Mouse (Mus musculus) cerebellum, adult 8-10 months (tissue): ENCODE data around the gene Klhl26.
A peak's percentile ranks its signal among the peaks of the same experiment; 100 is the strongest.

Source experiments
- DNase-seq: peaks from one replicate; pipeline ENCODE4 v3.0.0; 2022

Klhl26 gene

GRCm38 (mm10) chr8:70469295-70469916 lies 7.4 kb downstream of the Klhl26 start:
- DNase-seq: no peak

DNA sequence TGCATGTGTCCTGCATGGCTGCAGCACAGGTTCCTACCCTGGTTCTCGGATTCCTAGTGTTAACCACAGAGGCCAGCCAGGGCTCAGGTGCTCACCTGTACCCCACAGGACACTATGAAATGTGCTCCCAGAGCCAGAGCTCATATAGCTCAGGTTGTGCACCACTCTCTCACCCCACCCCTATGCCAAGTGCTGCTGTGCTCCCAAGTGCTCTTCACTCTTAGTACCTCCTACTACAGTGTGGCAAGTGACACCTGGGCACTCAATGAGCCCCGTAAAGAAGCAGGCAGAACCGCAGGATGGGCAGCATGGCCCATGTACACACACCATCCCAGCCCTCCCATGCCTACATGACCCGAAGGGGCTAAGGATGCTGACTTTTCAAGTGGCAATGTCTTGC lies 8.0 kb downstream of the Klhl26 start:
- DNase-seq: no peak

GRCm38 (mm10) chr8:70467907-70468306 lies 8.9 kb downstream of the Klhl26 start:
- DNase-seq: no peak

- DNase-seq: no peak
Measured at GRCm38 (mm10) chr8:70467229-70467725, 9.5 kb downstream of the Klhl26 start.

GRCm38 (mm10) chr8:70466771-70467170 lies 10.0 kb downstream of the Klhl26 start:
- DNase-seq: no peak

GRCm38 (mm10) chr8:70466305-70466704 lies 10.5 kb downstream of the Klhl26 start:
- no peak for DNase-seq

GRCm38 (mm10) chr8:70465701-70466100 lies 11.1 kb downstream of the Klhl26 start:
- no peak for DNase-seq

- DNase-seq: no peak
Measured at GRCm38 (mm10) chr8:70464162-70464561, 12.6 kb downstream of the Klhl26 start.

GRCm38 (mm10) chr8:70463306-70463705 lies 13.5 kb downstream of the Klhl26 start:
- no peak for DNase-seq

DNA sequence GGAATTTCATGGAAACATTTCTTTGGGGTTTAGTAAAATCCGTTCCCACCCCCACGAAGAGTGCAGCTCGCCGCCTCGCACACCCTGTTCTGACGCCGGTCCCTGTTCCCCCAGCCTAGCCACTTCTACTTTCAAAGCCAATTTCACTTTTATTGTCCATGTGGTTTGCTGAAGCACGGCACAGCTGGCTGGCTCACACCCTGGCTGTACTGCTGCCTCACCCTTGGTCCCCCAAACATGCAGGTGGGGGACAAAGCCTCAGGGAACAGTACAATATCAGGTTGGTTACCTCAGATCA lies 14.3 kb downstream of the Klhl26 start:
- DNase-seq: no peak

GRCm38 (mm10) chr8:70461765-70462515 lies 14.8 kb downstream of the Klhl26 start:
- no peak for DNase-seq

DNA sequence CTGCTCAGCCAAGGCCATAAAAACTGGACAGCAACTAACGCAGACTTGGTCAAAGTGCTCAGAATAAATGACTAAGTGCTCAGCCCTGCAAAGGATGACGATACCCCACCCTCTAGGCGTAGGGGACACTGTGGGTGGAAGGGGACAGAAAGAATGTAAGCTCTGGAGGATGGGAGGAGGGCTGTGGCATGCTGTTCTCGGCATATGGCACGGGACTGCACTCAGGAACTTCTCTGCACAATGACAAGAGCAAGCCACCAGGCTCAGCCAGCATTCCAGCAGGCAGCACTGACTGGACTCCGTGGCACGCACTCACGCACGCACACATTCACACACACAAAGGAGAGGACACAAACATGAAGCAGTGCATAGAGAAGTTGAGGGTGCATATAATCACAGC lies 16.2 kb downstream of the Klhl26 start:
- DNase-seq: peak; percentile 56

GRCm38 (mm10) chr8:70460199-70460598 lies 16.6 kb downstream of the Klhl26 start:
- no peak for DNase-seq

GRCm38 (mm10) chr8:70459636-70460035 lies 17.1 kb downstream of the Klhl26 start:
- no peak for DNase-seq

- DNase-seq: no peak
Measured at GRCm38 (mm10) chr8:70458462-70458861, 18.3 kb downstream of the Klhl26 start.

- DNase-seq: no peak
Measured at GRCm38 (mm10) chr8:70457882-70458281, 18.9 kb downstream of the Klhl26 start.

DNA sequence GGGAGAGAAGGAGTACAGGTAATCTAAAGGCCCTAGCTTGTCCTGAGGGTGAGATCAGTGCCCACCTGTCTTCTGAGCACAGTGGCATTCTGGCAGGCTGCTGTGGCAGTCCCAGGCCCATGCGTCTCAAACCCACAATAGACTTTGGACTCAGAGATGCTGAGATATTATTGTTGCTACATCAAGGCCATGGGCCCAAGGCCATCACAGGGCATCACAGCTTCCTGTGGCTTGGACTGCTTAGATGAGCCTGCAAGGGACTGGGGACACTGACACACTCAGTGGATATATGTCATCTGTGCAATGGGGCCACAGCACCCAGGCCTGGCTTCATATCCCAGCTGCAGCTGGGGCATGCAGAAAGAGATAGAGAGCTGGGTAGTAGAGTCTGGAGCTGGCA lies 19.8 kb downstream of the Klhl26 start:
- DNase-seq: no peak

GRCm38 (mm10) chr8:70453852-70454251 lies 22.9 kb downstream of the Klhl26 start:
- DNase-seq: no peak

GRCm38 (mm10) chr8:70452196-70452966 lies 24.4 kb downstream of the Klhl26 start:
- DNase-seq: no peak

DNA sequence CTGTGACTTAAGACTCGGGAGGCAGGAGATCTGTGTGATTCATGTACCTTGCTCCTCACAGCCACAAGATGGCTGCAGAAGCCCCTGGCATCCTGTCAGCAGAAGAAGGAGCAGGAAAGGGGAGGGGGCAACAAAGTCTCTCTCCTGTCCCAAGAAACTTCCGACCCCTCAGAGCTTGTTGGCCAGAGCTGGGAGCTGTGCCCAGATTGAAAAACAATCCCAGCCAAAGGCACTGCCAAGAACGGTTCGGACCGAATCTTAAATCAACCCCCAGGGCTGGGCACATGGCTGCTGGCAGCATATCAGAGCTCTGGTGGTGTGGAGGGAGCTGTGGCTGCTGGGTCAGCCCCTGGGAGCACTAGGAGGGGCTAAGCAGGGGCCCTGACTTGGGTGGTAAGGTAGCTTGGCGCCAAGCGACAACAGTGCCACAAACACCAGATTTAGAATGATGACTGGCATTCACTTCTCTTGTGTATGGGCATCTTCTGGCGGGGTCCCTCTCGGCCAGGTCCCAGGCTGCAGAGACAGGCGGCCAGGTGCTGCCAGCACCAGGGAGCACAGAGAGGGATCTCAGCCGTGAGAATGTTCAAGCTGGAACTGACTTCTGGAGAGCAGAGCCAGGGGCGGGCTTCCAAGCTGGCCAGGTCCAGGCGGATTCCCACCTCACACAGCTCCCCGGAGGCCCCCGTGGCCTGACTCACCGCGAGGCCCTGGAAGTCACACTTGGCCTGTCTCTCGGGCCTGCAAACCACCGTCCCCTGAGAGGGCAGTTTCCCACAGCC lies 28.9 kb downstream of the Klhl26 start:
- DNase-seq: no peak

DNA sequence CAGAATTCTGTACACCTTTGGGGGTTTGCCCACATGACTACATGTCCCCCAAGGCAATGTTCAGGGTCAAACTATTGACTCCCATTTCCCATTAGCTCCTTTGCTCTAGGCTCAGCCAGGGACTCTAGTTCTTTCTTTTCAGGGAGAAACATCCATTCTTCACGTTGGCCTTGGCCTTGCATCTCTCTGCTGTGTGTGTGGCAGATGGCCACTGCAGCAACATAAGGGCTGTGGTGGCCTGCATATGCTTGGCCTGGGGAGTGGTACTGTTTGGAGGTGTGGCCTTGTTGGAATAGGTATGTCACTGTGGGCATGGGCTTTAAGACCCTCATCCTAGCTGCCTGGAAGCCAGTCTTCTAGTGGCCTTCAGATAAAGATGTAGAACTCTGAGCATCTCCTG lies 30.8 kb downstream of the Klhl26 start:
- no peak for DNase-seq

DNA sequence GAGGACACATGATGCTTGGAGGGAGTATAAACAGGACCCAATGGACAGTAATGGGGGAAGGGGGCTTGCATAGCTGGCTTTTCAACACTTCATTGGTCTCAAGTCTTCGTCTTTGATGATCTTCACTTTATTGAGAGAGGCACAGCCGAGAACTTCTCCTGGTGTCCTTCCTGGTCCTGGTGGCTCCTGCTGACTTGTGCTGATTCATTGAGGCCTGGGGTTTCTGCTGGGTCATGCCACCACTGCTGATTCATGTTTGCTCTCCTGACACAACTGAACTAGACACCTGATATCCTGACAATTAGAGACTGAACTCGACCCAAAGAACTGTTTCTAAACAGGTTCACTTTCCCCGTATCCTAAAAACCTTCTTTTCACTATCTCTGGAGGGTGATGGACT lies 33.4 kb downstream of the Klhl26 start:
- DNase-seq: no peak

GRCm38 (mm10) chr8:70441565-70441964 lies 35.2 kb downstream of the Klhl26 start:
- DNase-seq: no peak
